Mouse (Mus musculus) C2C12 (cell line): ENCODE data around the gene Gm7544.

Experiments used
- CEBPB ChIP-seq: IDR thresholded peaks from one replicate; pipeline ENCODE4 v1.6.1; 2011; ENCODE audit warnings: low read depth, mild to moderate bottlenecking, control low read depth, moderate library complexity
- CTCF ChIP-seq: IDR thresholded peaks from one replicate; pipeline ENCODE4 v1.5.1; 2011; ENCODE audit not compliant: control insufficient read depth, insufficient read depth, insufficient read length
- FOSL1 ChIP-seq: IDR thresholded peaks from one replicate; pipeline ENCODE4 v1.8.0; 2011; ENCODE audit warnings: mild to moderate bottlenecking, low read length; ENCODE audit not compliant: poor library complexity, insufficient read depth, severe bottlenecking
- MAX ChIP-seq: IDR thresholded peaks from one replicate; pipeline ENCODE4 v1.6.1; 2011; ENCODE audit warnings: mild to moderate bottlenecking, control low read depth
- MYOG ChIP-seq: IDR thresholded peaks from one replicate; pipeline ENCODE4 v1.6.1; 2011; ENCODE audit not compliant: control insufficient read depth, insufficient read length; ENCODE audit errors: extremely low read depth
- USF1 ChIP-seq: IDR thresholded peaks from one replicate; pipeline ENCODE4 v1.6.1; 2011; ENCODE audit warnings: low read depth, mild to moderate bottlenecking, control low read depth, moderate library complexity

- TF ChIP-seq CTCF (no peak), MYOG (no peak), MAX (no peak), USF1 (no peak), CEBPB (no peak), FOSL1 (no peak)
Measured at GRCm38 (mm10) chr1:82966413-82966812, 10.6 kb upstream of the Gm7544 start.
